Mouse (Mus musculus) kidney, postnatal 10 days (tissue): ENCODE measurements around the gene Orm1.
A peak's percentile ranks its signal among the peaks of the same experiment; 100 is the strongest.

ENCODE experiments used
- DNase-seq: peaks from one replicate; pipeline ENCODE4 v3.0.0; 2021; ENCODE audit warnings: mixed read lengths

The Orm1 gene

GRCm38 (mm10) chr4:63356981-63357570 is 12.7 kb downstream of the Orm1 start:
- DNase-seq = no peak

GRCm38 (mm10) chr4:63359861-63360260 is 15.5 kb downstream of the Orm1 start:
- DNase-seq = no peak

GRCm38 (mm10) chr4:63362150-63362549 is 17.8 kb downstream of the Orm1 start, which contains the start of gene Orm2:
TSS of gene Orm2 (plus strand) at chr4:63362449.
- no peak for DNase-seq

GRCm38 (mm10) chr4:63368577-63368976 is 24.2 kb downstream of the Orm1 start:
- DNase-seq = peak; percentile 94

- no peak for DNase-seq
Measured at GRCm38 (mm10) chr4:63370897-63371296, 26.5 kb downstream of the Orm1 start.

DNA sequence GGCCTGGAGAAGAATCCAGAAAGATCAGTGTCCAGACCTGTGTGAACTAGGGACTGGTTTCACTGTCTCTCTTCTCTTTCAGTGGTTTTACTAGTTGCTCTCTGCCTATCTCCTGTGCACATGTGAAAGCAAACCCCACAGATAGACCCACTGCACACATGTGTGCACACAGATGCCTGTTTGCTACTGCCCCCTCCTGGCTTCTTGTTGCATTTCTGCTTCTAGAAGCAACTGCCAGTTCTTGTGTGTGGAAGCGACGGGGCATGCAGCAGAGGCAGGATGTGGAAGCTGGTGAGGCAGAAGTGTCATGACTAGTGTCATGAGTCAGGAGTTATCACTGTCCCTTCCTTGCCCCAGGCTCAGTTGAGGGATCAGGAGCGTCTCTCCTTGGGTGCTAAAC is 27.5 kb downstream of the Orm1 start:
- DNase-seq = peak; percentile 48

DNA sequence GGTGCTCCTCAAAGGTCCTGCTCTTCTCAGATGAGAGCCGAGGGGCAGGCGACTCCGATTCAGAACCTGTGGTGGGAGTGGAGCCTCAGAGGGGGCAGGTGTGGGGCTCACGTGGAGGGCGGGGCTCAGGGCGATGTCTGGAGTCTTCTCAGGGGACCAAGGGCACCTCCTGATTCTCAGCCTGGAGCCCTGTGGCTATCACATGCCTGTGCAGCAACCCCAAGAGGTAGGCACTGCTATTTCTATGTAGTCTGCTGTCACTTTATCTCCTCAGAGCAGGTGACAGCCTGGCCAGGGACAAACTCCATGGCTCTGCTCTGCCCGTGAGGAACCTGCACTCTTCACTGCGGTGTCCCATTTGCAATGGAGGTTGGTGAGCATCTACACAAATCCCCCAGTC is 29.0 kb downstream of the Orm1 start:
- DNase-seq = no peak

DNA sequence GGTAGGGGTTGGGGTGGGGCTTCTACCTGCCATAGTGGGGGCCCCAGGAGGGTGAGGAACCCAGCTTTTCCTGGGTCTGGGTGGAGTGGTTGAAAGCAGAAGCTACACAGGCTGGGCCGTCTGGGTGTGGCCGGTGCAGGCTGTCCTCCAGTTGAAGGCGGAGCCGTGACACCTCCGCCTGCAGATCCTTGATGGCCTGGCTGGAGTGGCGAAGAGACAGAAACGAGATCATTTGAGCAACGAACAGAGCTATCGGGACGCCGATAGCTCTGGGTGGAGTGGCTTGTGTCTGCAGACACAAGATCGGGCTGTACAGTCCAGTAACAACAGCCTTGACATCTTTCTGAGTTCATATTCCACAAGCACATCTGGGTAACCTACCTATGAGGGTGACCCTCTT is 30.0 kb downstream of the Orm1 start:
- no peak for DNase-seq

GRCm38 (mm10) chr4:63375367-63375766 is 31.0 kb downstream of the Orm1 start:
- DNase-seq = peak; percentile 66

DNA sequence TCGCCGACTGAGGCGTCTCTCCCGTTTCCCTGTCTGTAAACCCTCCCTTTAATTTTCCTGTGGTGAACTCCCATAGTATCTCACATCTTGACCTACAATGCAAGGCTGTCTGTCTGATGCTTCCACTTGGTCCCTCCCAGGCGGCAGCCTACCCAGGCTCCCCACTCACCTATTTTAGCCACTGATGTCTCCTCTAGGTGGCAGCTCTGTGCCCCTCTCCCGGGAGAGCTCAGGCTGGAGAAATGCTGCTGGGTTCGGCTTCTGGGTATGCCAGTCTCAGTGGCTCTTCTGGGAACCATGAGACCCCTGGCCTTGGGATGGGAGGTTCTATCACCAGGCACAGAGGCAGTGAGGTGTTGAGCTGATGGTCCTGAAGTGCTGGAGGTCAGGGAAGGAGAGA is 33.1 kb downstream of the Orm1 start:
- DNase-seq = no peak

- no peak for DNase-seq
Measured at GRCm38 (mm10) chr4:63382676-63383369, 38.5 kb downstream of the Orm1 start.

DNA sequence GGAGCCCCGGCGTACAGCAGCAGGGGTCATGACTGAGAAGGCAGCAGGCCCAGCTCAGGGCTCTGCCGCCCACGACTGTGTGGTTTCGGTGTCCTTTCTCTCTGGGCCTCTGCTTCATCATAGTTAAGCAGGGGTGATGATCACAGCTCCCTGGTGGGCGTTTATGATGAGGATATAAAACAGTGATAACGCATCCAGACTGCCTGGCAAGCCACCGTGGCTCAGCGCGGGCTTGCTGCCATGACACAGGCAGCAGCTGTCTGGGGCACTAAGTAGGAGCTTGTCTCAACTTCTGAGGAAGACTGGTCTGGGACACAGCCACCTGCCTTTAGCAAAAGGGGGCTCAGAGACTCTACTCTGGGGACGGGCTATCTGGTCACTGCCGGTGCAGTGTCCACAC is 39.1 kb downstream of the Orm1 start:
- DNase-seq = no peak

DNA sequence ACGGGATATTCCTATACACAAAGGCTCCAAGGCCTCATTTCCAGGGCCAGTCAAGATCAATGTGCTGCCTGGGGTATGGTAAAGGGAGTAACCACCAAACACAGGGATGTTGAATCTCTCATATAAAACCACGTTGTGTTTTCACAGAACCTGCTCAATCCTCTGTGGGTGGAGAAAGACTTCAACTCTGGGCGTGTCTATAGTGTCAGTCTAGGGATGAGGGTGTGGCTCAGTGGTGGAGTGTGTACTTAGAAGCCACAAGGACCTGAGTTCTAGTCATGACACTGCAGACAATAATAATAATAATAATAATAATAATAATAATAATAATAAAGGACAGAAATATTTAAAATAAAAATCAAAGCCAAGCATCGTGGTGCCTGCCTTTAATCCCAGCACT is 39.9 kb downstream of the Orm1 start:
- no peak for DNase-seq

DNA sequence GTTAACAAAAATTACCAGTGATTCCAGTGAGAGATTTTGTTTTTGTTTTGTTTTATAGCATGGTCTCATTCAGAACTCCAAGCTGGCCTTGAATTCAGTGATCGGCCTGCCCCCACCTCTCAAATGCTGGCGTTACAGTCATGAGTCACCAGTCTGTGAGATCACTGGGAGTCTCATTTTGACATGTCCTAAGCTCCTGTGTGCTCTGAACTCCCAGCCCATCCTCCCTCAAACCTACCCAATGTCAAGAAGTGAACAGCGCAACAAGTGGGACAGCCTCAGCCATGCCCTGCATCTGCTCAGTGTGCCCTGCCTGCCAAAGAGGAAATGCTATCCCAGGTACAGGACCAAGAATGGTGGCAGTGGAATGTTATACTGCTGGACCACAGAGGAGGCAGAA is 40.9 kb downstream of the Orm1 start:
- DNase-seq = no peak

DNA sequence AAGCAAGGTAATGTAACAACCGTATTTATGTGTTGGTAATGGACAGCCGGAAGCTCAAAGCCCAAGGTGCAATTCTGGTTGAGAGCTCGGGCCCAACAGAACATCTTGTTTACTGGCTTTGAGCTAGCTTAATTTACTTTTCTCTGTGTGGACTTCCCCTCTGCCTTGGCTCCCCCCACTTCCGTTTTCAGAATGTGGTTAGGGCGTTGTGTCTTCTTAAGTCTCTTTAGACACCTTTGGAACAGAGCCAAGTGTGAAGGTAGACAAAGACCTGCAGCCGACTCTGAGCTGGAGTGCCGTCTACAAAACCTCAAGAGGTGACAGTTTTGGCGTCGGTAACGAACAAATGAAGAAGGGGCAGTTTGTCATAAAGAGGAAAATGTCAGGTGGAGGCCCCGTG is 41.4 kb downstream of the Orm1 start:
- no peak for DNase-seq

DNA sequence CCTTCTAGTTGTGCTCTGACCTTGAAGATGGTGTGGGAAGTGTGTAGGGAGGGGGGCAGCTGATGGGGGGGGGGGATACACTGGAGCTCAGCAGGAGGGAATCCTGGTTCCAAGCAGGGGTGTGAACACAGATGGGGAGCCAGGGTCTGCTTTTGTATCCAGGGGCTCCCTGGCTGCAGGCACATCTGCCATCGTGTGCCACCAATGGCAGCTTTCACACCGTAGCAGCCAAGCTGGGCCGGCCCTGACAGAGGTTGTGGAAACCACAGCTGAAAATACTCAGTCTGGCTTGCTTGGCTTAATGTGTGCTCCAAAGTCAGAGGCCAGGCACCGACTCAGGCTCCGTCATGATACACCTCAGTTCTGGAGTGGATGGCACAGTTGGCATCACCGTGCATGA is 43.7 kb downstream of the Orm1 start:
- DNase-seq = no peak

DNA sequence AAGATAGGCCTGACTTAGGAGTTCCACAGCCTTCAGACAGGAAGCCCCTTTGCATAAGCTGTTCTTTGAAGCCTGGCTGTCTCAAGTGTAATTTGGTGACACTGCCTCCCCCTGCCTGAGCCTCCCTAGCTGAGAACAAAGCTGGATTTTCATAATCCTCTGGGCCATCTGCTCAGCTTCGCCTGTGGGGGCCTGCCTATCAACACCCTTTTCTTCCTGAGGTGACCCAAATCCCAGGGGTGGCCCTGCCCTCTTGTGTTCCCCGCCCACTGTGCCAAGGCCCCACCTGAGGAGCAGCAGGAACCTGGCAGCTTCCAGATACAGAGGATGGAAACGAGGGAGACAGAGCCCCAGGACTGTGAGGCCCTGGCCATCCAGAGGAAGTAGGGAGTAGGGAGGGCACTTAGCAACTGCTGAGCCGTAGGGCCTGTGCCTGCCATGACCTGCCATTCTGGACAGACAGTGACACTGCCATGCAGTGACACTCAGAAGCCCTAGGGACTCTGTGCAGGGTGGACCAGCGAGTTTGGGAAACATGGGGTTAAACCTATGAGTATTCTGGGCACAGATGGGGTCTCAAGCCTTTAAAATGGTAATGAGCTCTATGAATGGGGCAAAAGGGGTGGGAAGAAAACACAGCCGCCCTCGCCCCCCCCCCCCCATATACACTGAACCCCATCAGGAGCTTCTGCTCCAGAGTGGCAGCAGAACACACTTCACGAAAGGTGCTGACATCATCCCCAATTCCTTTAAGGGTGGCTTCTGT is 44.9 kb downstream of the Orm1 start:
- no peak for DNase-seq

GRCm38 (mm10) chr4:63389887-63390528 is 45.6 kb downstream of the Orm1 start:
- DNase-seq = no peak

DNA sequence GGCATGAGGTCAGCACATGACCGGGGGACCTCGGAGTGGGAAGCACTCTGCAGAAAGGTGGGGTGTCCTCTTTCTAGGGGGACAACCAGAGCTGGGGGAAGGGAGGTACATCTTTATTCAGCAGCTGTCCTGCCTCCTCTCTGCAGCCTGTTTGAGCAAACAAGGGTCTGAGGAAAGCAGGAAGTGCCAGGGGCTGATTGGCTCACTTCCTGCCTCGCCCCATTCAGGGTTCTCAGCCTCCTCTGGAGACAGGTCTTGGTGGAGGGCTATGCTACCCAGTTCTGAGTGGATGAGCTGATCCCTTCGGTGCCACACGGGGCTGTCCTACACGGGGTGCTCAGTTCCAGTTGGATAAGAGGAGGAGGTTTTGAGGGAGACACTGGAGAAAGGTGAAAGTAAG is 47.0 kb downstream of the Orm1 start:
- DNase-seq = no peak
